Mouse (Mus musculus) heart, postnatal 10 days (tissue): ENCODE results near the gene Fgfr2. TPM values are rescaled to one million over a fixed set of nuclear protein-coding genes. Genes with fewer than 3 reads are reported as not detected.
A peak's percentile ranks its signal among the peaks of the same experiment; 100 is the strongest.
"Not testable (repeated sequence)": the region's sequence is repeated elsewhere in the genome, so short reads cannot be mapped to it uniquely, and the experiment has no call there.

Source experiments
- DNase-seq, 2 experiments: peaks; one replicate each; pipeline ENCODE4 v3.0.0; 2021
- intact Hi-C: fragments of 180-260 bp; cut with DNase I; formaldehyde crosslinking; loops from one replicate; pipeline ENCODE4 v1.15.1; 2025
- total RNA-seq, 2 experiments: library from RNA; stranded (reverse); gene quantifications; 2 replicates each; pipeline ENCODE4 v1.2.3; 2021

Gene Fgfr2
- total RNA-seq, 2 experiments from 2014 or later, result 6.2 to 6.3 TPM

- DNase-seq, result not testable (repeated sequence)
Measured at GRCm38 (mm10) chr7:131391761-131392160, 1731.4 kb downstream of the Fgfr2 start.

GRCm38 (mm10) chr7:131371880-131372651, 1751.1 kb downstream of the Fgfr2 start:
- intact Hi-C loops, result no loop called here
- no peak for DNase-seq

More at GRCm38 (mm10) chr7:131391761-131392160, 1731.4 kb downstream of the Fgfr2 start:
- intact Hi-C loops, result not testable (repeated sequence)

- intact Hi-C loops, result no loop called here
- DNase-seq, result no peak
Measured at GRCm38 (mm10) chr7:131371470-131371860, 1751.7 kb downstream of the Fgfr2 start.

GRCm38 (mm10) chr7:131370648-131371469, 1752.3 kb downstream of the Fgfr2 start, which contains the start of gene Pstk:
TSS of gene Pstk (plus strand) at chr7:131371141.
- peak; percentile 94 for DNase-seq
- intact Hi-C loops, result no loop called here

- DNase-seq, result no peak
- intact Hi-C loops, result loop anchor here (5.0 kb wide), 1 partner anchor 193 kb away; no protein-coding TSS in a partner anchor
Measured at GRCm38 (mm10) chr7:131364131-131364530, 1759.0 kb downstream of the Fgfr2 start.

- intact Hi-C loops, result loop anchor here (2.0 to 5.0 kb wide), 2 partner anchors 48 to 195 kb away; partner anchors contain the start of genes Acadsb and Ikzf5
- DNase-seq, result peak; percentile 95 to 97
Measured at GRCm38 (mm10) chr7:131362615-131363300, 1760.4 kb downstream of the Fgfr2 start, which contains the start of gene 2310057M21Rik. TSS of gene 2310057M21Rik (minus strand) at chr7:131362759.

- intact Hi-C loops, result loop anchor here (2.0 to 5.0 kb wide), 2 partner anchors 49 to 195 kb away; partner anchors contain the start of genes Acadsb and Ikzf5
- no peak for DNase-seq
Measured at GRCm38 (mm10) chr7:131362269-131362614, 1760.9 kb downstream of the Fgfr2 start.

- no peak for DNase-seq
- intact Hi-C loops, result no loop called here
Measured at GRCm38 (mm10) chr7:131356105-131356504, 1767.0 kb downstream of the Fgfr2 start.

- intact Hi-C loops, result no loop called here
- no peak for DNase-seq
Measured at GRCm38 (mm10) chr7:131345856-131346541, 1777.2 kb downstream of the Fgfr2 start.

- no peak for DNase-seq
- intact Hi-C loops, result no loop called here
Measured at GRCm38 (mm10) chr7:131337502-131338068, 1785.6 kb downstream of the Fgfr2 start.

- intact Hi-C loops, result no loop called here
- no peak for DNase-seq
Measured at GRCm38 (mm10) chr7:131333564-131333963, 1789.6 kb downstream of the Fgfr2 start, which contains the start of gene Fam24a. TSS of gene Fam24a (plus strand) at chr7:131333864.

- intact Hi-C loops, result no loop called here
- DNase-seq, result no peak
Measured at GRCm38 (mm10) chr7:131331688-131332087, 1791.5 kb downstream of the Fgfr2 start.

GRCm38 (mm10) chr7:131329416-131329815, 1793.7 kb downstream of the Fgfr2 start, which contains the start of gene Fam24b:
TSS of gene Fam24b (minus strand) at chr7:131329516.
- DNase-seq, result no peak
- intact Hi-C loops, result loop anchor here (10.0 kb wide), 1 partner anchor 215 kb away; no protein-coding TSS in a partner anchor

GRCm38 (mm10) chr7:131327054-131327453, 1796.1 kb downstream of the Fgfr2 start:
- DNase-seq, result no peak
- intact Hi-C loops, result loop anchor here (10.0 kb wide), 1 partner anchor 212 kb away; no protein-coding TSS in a partner anchor

GRCm38 (mm10) chr7:131322192-131322591, 1801.0 kb downstream of the Fgfr2 start, which contains the start of gene Cuzd1:
TSS of gene Cuzd1 (minus strand) at chr7:131322292.
- no peak for DNase-seq
- intact Hi-C loops, result loop anchor here (10.0 kb wide), 1 partner anchor 207 kb away; no protein-coding TSS in a partner anchor

GRCm38 (mm10) chr7:131318340-131318739, 1804.8 kb downstream of the Fgfr2 start:
- intact Hi-C loops, result no loop called here

GRCm38 (mm10) chr7:131317587-131317986, 1805.6 kb downstream of the Fgfr2 start:
- intact Hi-C loops, result no loop called here
- DNase-seq, result no peak

More at GRCm38 (mm10) chr7:131318340-131318739, 1804.8 kb downstream of the Fgfr2 start:
- DNase-seq, result no peak

GRCm38 (mm10) chr7:131314493-131314892, 1808.7 kb downstream of the Fgfr2 start:
- DNase-seq, result no peak
- intact Hi-C loops, result no loop called here

- DNase-seq, result no peak
- intact Hi-C loops, result no loop called here
Measured at GRCm38 (mm10) chr7:131306733-131307132, 1816.4 kb downstream of the Fgfr2 start.
